Mouse (Mus musculus): Measurements from ENCODE around the gene Tmem201. TPM values are rescaled to one million over a fixed set of nuclear protein-coding genes. Genes with fewer than 3 reads are reported as not detected.
A peak's percentile ranks its signal among the peaks of the same experiment; 100 is the strongest.

The Tmem201 gene
- polyA plus RNA-seq, 1 experiment from 2014 or later = 36.2 TPM

DNA sequence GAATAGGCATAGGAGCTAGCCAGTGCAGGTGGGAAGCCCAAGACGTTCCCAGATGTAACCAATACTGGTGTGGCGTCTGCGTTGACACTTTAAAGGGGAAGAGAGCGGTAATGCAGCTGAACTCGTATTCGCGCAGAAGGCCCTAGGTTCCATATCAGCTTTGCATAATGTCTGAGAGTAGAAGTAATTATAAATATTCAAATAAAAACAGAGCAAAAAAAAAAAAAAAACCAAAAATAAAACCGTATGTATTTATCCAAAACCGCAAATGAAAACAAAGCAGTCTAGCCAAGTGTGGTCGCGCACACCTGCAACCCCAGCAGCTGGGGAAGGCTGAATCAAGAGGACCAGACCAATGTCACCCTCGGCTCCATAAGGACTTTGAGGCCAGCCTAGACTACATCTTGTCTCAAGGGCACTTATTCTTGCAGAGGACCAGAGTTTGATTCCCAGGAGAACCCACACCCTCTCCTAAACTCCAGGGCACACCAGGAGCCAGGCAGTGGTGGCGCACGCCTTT is 4.2 kb upstream of the Tmem201 start:
- 92% methylated on average over 14 of the region's 14 CpGs for WGBS
- Histone ChIP-seq H3K4me2 (replicated peaks) (no peak overlapping the region), H3K27me3 (no peaks in the 10 kb centered on the region), H3K4me1 (peaks cover 1% of the 10 kb centered on the region), H3K9ac (no peak overlapping the region), H3K36me3 (peaks cover 44% of the 10 kb centered on the region), H3K27ac (no peak overlapping the region), H3K9me3 (no peaks in the 10 kb centered on the region), H3K4me3 (no peak overlapping the region)
- ATAC-seq (ENCODE audit: low FRiP score, low read depth) = no peak

GRCm38 (mm10) chr4:149740301-149740700 is 2.5 kb upstream of the Tmem201 start:
- peaks cover 19% of the 10 kb centered on the region for H3K4me1 ChIP-seq
- no peaks in the 10 kb centered on the region for H3K9me3 ChIP-seq
- H3K36me3 ChIP-seq = peaks cover 41% of the 10 kb centered on the region
- H3K27ac ChIP-seq = no peak overlapping the region
- no peak overlapping the region for H3K9ac ChIP-seq
- H3K4me2 ChIP-seq (replicated peaks) = no peak overlapping the region
- 76% methylated on average over 7 of the region's 7 CpGs for WGBS
- H3K27me3 ChIP-seq = no peaks in the 10 kb centered on the region
- no peak overlapping the region for H3K4me3 ChIP-seq
- no peak for ATAC-seq (ENCODE audit: low FRiP score, low read depth)

DNA sequence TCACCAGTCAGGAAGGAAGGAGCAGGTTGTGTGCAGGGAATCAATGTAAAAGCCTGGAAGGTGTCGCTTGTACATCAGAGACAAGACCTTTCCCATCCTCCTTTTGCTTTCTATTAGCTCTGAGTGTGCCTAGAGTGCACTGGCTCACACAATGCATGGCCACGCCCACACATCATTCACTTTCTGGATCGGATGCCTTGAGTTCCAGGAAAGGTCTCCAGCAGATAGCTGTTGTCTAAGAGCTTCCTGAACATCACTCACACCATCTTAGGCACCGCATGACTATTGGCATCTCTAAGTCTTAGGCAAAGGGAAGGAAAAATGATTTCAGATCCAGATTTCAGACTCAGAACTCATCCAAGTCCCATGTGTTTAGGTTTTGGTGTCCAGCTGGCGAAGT is 1.6 kb upstream of the Tmem201 start:
- H3K36me3 ChIP-seq = peaks cover 35% of the 10 kb centered on the region
- no peak overlapping the region for H3K9ac ChIP-seq
- no peaks in the 10 kb centered on the region for H3K27me3 ChIP-seq
- H3K4me1 ChIP-seq = peaks cover 27% of the 10 kb centered on the region
- ATAC-seq (ENCODE audit: low FRiP score, low read depth) = no peak
- H3K27ac ChIP-seq = no peak overlapping the region
- WGBS = 83% methylated on average over 5 of the region's 5 CpGs
- H3K4me2 ChIP-seq (replicated peaks) = no peak overlapping the region
- H3K9me3 ChIP-seq = no peaks in the 10 kb centered on the region
- no peak overlapping the region for H3K4me3 ChIP-seq

- Histone ChIP-seq H3K27me3 (no peaks in the 10 kb centered on the region), H3K36me3 (peaks cover 15% of the 10 kb centered on the region), H3K9ac (peak overlapping the region; percentile 85), H3K4me1 (peaks cover 45% of the 10 kb centered on the region), H3K9me3 (no peaks in the 10 kb centered on the region), H3K27ac (no peak overlapping the region), H3K4me3 (peak overlapping the region; percentile 73), H3K4me2 (replicated peaks) (peak overlapping the region; percentile 97)
- no peak for ATAC-seq (ENCODE audit: low FRiP score, low read depth)
- 28% methylated on average over 4 of the region's 4 CpGs for WGBS
Measured at GRCm38 (mm10) chr4:149736581-149736980, 1.3 kb downstream of the Tmem201 start.

DNA sequence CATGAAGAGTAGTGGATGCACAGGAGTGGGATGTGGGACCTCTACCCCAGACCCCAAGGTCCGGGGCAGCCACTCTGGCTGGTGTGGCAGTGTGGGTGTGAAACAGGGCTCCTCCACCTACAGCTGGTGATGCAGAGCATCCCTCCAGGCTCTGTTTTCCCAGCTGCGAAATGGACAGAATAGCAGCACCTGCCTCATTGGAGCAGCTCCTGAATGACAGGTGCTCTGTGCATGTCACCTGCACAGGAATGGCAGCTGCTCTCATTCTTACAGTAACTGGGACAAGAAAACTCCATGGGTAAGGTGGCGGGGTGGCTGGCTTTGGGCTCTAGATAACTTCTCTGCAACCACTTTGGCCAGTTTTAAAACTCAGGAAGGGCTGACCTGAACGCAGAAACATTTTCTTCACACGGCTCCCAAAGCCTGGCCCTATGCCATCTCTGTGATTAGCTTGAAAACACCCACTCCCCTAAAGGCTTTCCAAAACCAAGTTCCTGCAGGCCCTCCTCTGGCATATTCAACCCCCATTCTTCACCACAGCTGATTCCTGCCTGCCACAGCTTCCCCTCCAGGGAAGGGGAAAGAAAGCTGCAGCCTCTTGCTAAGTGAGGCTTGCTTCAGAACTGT is 2.1 kb downstream of the Tmem201 start:
- 80% methylated on average over 5 of the region's 5 CpGs for WGBS
- peaks cover 17% of the 10 kb centered on the region for H3K36me3 ChIP-seq
- peak overlapping the region; percentile 97 for H3K4me2 ChIP-seq (replicated peaks)
- no peaks in the 10 kb centered on the region for H3K9me3 ChIP-seq
- ATAC-seq (ENCODE audit: low FRiP score, low read depth) = no peak
- peak overlapping the region; percentile 85 for H3K9ac ChIP-seq
- no peak overlapping the region for H3K27ac ChIP-seq
- peak overlapping the region; percentile 73 for H3K4me3 ChIP-seq
- peaks cover 45% of the 10 kb centered on the region for H3K4me1 ChIP-seq
- H3K27me3 ChIP-seq = no peaks in the 10 kb centered on the region

DNA sequence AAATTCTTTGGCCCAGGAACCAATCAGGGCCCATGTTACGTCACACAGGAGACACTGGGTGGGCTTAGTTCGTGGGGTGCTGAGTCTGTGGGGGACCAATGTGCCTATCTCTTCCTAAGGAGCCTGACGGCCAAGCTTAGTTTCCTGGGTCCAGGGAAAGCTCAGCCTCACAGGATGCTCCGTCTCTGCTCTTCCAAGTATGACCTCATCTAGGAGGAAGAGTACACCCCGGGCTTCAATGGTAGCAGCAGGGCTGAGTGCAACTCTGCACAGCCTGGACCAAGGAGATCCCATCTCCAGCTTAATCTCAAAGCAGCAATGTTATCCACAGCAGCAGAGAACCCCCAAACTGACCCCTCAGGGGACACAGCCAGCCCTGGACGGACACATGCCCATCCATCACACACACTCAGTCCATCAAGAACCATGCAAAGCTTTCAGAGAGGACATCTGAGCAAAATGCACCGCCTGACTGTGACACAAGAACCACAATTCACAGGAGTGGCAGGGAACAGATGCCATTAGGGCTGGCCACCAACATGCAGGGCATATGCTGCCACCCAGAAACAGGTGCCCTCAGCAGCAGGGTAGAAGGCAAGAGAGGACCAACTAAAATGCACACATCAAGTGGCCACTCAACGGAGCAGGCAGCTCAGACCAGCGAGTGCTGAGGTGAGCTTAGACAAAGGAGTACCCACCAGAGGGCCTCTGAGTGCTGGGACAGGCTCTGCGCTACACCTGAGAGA is 2.9 kb downstream of the Tmem201 start:
- no peak for ATAC-seq (ENCODE audit: low FRiP score, low read depth)
- Histone ChIP-seq H3K27me3 (no peaks in the 10 kb centered on the region), H3K4me2 (replicated peaks) (no peak overlapping the region), H3K4me3 (no peak overlapping the region), H3K9me3 (no peaks in the 10 kb centered on the region), H3K36me3 (peaks cover 25% of the 10 kb centered on the region), H3K27ac (no peak overlapping the region), H3K4me1 (peaks cover 45% of the 10 kb centered on the region), H3K9ac (no peak overlapping the region)
- 82% methylated on average over 10 of the region's 10 CpGs for WGBS

GRCm38 (mm10) chr4:149734246-149734645 is 3.6 kb downstream of the Tmem201 start:
- H3K4me1 ChIP-seq = peaks cover 45% of the 10 kb centered on the region
- H3K27me3 ChIP-seq = no peaks in the 10 kb centered on the region
- no peak overlapping the region for H3K4me2 ChIP-seq (replicated peaks)
- ATAC-seq (ENCODE audit: low FRiP score, low read depth) = no peak
- H3K4me3 ChIP-seq = no peak overlapping the region
- no peak overlapping the region for H3K27ac ChIP-seq
- H3K9ac ChIP-seq = no peak overlapping the region
- WGBS = 80% methylated on average over 6 of the region's 6 CpGs
- peaks cover 32% of the 10 kb centered on the region for H3K36me3 ChIP-seq
- H3K9me3 ChIP-seq = no peaks in the 10 kb centered on the region

DNA sequence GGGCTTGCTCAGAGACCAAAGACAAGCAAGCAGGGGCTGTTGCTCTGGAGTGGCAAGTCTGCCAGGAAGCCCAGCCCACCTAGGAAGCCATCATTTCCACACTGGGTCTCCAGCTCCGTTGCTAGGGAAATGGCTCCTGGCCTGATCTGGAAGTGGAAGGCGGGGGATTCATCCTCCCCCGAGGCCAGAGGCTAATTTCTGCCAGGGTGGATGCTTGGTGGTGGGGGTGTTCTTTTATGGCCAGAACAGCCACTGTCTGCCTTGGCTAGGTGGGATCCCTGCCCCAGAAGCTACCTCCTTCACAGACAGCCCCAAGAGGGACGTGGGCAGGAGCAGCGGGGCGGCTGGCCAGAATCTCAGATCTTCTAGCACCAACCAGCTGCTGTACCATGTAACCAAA is 4.1 kb downstream of the Tmem201 start:
- Histone ChIP-seq H3K4me2 (replicated peaks) (0 out of 2 replicates have a peak overlapping the region, but pooled peaks have one; percentile 14), H3K27me3 (no peaks in the 10 kb centered on the region), H3K9ac (peak overlapping the region; percentile 36; the same call in 1 of the 2 replicates), H3K36me3 (peaks cover 37% of the 10 kb centered on the region), H3K27ac (peak overlapping the region; percentile 48; the same call in 1 of the 2 replicates), H3K4me3 (no peak overlapping the region), H3K9me3 (no peaks in the 10 kb centered on the region), H3K4me1 (peaks cover 45% of the 10 kb centered on the region)
- WGBS = 37% methylated on average over 6 of the region's 6 CpGs
- no peak for ATAC-seq (ENCODE audit: low FRiP score, low read depth)

DNA sequence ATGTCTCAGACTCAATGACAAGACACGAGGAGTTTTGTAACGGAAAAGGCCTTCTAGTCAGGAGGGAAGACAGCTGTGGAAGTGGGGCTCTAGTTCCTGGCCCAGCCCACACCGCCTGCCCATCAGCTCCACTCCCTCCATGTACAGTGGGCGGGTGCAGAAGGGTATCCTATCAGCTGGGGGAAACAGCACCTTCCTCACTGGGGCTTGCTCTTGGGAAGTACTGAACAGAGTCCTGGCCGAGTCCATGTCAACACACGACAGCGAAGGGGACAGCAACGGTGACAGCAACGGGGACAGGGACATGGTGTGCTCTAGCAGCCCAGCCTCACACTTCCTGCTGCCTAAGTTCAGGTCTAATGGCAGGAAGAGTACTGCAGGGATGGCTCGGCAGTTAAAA is 5.0 kb downstream of the Tmem201 start:
- Histone ChIP-seq H3K27ac (peak overlapping the region; percentile 48; the same call in 1 of the 2 replicates), H3K4me3 (no peak overlapping the region), H3K27me3 (no peaks in the 10 kb centered on the region), H3K36me3 (peaks cover 43% of the 10 kb centered on the region), H3K9ac (no peak overlapping the region), H3K4me1 (peaks cover 45% of the 10 kb centered on the region), H3K4me2 (replicated peaks) (no peak overlapping the region), H3K9me3 (no peaks in the 10 kb centered on the region)
- 75% methylated on average over 10 of the region's 10 CpGs for WGBS
- ATAC-seq (ENCODE audit: low FRiP score, low read depth) = no peak

DNA sequence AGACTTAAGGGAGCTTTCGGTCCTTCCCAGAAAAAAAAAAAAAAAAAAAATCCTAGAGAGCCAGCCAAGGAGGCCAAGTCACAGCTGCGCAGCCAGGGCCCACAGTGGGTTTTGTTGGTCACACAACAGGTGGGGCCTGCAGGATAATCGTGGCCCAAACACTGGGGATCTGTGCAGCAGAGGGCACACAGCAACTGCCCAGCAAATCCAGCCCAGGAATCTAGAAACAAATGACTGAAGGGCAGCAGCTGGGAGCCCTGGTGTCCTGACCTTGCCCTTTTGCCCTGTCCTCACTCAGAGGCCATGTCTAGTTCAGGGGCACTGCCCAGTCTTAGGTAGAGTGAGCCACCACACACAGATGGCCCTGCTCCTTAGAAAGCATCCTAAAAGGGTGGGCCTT is 5.5 kb downstream of the Tmem201 start:
- Histone ChIP-seq H3K36me3 (peaks cover 48% of the 10 kb centered on the region), H3K4me1 (peaks cover 45% of the 10 kb centered on the region), H3K27me3 (no peaks in the 10 kb centered on the region), H3K9me3 (no peaks in the 10 kb centered on the region), H3K4me2 (replicated peaks) (no peak overlapping the region), H3K27ac (peak overlapping the region; percentile 48; the same call in 1 of the 2 replicates), H3K9ac (no peak overlapping the region), H3K4me3 (no peak overlapping the region)
- ATAC-seq (ENCODE audit: low FRiP score, low read depth) = no peak
- WGBS = 80% methylated on average over 3 of the region's 3 CpGs

DNA sequence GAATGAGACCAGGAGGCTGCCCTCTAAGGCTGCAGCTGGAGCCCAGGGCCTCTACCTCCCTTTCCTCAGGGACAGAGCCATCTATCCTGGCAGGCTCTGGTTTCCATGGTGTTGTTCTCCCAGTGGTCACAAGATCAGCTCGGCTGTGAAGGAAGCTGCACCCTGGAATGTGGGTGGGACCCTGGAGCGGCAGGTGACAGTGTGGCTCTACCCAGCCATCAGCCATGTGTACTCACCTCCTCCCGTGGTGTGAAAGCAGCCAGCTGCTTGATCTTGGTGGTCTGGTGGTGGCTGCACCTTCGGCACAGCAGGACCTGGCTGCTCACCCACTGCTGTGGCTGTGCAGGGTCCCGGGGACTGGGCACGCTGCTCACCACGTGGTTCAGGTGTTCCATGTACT is 7.0 kb downstream of the Tmem201 start:
- H3K27me3 ChIP-seq = no peaks in the 10 kb centered on the region
- no peak overlapping the region for H3K9ac ChIP-seq
- H3K9me3 ChIP-seq = no peaks in the 10 kb centered on the region
- peaks cover 63% of the 10 kb centered on the region for H3K36me3 ChIP-seq
- WGBS = 76% methylated on average over 7 of the region's 7 CpGs
- H3K4me3 ChIP-seq = no peak overlapping the region
- peaks cover 32% of the 10 kb centered on the region for H3K4me1 ChIP-seq
- H3K4me2 ChIP-seq (replicated peaks) = no peak overlapping the region
- H3K27ac ChIP-seq = no peak overlapping the region
- ATAC-seq (ENCODE audit: low FRiP score, low read depth) = no peak

GRCm38 (mm10) chr4:149728810-149729209 is 9.0 kb downstream of the Tmem201 start:
- no peaks in the 10 kb centered on the region for H3K9me3 ChIP-seq
- H3K27ac ChIP-seq = no peak overlapping the region
- no peak for ATAC-seq (ENCODE audit: low FRiP score, low read depth)
- H3K4me2 ChIP-seq (replicated peaks) = no peak overlapping the region
- peaks cover 77% of the 10 kb centered on the region for H3K36me3 ChIP-seq
- 75% methylated on average over 8 of the region's 8 CpGs for WGBS
- peaks cover 12% of the 10 kb centered on the region for H3K4me1 ChIP-seq
- no peaks in the 10 kb centered on the region for H3K27me3 ChIP-seq
- H3K4me3 ChIP-seq = no peak overlapping the region
- no peak overlapping the region for H3K9ac ChIP-seq
